Comparison of ENCODE assay signal across 8 mouse cellular contexts in the genomic region with DNA sequence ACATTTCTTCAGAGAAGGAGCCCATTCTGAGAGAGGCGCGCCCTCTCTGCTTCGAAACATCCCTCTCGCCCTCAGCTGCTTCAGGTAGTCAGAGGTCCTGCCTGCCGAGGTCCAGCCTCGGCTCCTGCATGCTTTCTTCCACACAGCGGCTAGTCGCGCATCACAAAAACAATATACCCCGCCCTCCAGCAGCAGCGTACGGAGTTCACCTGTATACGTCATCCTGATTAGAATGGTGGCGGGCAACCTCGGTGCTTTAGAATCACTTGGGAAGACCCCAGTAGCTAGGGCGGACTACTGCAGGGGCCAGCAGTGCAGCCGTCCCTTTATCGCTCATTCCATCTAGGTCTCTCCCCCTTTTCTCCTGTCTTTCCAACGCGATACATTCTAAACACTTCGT. TPM values are rescaled to one million over a fixed set of nuclear protein-coding genes. Genes with fewer than 3 reads are reported as not detected.
DNase-seq lines count a peak whose midpoint lies in the region; ATAC-seq and TF ChIP-seq lines count a peak whose summit lies in the region.

No protein-coding gene starts in this region.

- H3K36me3 ChIP-seq in lung, embryonic 15.5 days = no peaks in the 10 kb centered on the region
- H3K36me3 ChIP-seq in hindbrain, embryonic 15.5 days = no peaks in the 10 kb centered on the region
- H3K36me3 ChIP-seq in midbrain, embryonic 10.5 days = no peaks in the 10 kb centered on the region
- H3K36me3 ChIP-seq in stomach, postnatal 0 days (ENCODE audit: control insufficient read depth, insufficient read depth, low read length) = no peaks in the 10 kb centered on the region

- H3K4me1 ChIP-seq in lung, embryonic 15.5 days = peaks cover 14% of the 10 kb centered on the region
- peaks cover 34% of the 10 kb centered on the region for H3K4me1 ChIP-seq in hindbrain, embryonic 15.5 days (replicated peaks)
- peaks cover 41% of the 10 kb centered on the region for H3K4me1 ChIP-seq in midbrain, embryonic 10.5 days
- no peaks in the 10 kb centered on the region; the same call in 1 of the 2 replicates for H3K4me1 ChIP-seq in stomach, postnatal 0 days (replicated peaks; ENCODE audit: control insufficient read depth, insufficient read depth)

- peaks cover 37% of the 10 kb centered on the region for H3K27me3 ChIP-seq in lung, embryonic 15.5 days
- H3K27me3 ChIP-seq in hindbrain, embryonic 15.5 days = no peaks in the 10 kb centered on the region
- H3K27me3 ChIP-seq in midbrain, embryonic 10.5 days (ENCODE audit: low read depth, poor library complexity, severe bottlenecking) = peaks cover 52% of the 10 kb centered on the region
- peaks cover 4% of the 10 kb centered on the region; the same call in 1 of the 2 replicates for H3K27me3 ChIP-seq in stomach, postnatal 0 days (ENCODE audit: control insufficient read depth, insufficient read depth, low read length)

- 8% methylated on average over 21 of the region's 21 CpGs for WGBS in lung, embryonic 15.5 days
- 8% methylated on average over 20 of the region's 21 CpGs for WGBS in hindbrain, embryonic 15.5 days
- 5% methylated on average over 21 of the region's 21 CpGs for WGBS in midbrain, embryonic 10.5 days
- 15% methylated on average over 21 of the region's 21 CpGs for WGBS in stomach, postnatal 0 days

- peak overlapping the region; percentile 32 for H3K4me3 ChIP-seq in lung, embryonic 15.5 days
- H3K4me3 ChIP-seq in hindbrain, embryonic 15.5 days = peak overlapping the region; percentile 55
- H3K4me3 ChIP-seq in midbrain, embryonic 10.5 days = peak overlapping the region; percentile 53
- H3K4me3 ChIP-seq in stomach, postnatal 0 days (ENCODE audit: low read depth, low read length) = peak overlapping the region; percentile 35

- no peak for TF ChIP-seq EP300 in stomach, postnatal 0 days (optimal IDR thresholded peaks at IDR 0.05)

- H3K9me3 ChIP-seq in lung, embryonic 15.5 days = no peaks in the 10 kb centered on the region
- H3K9me3 ChIP-seq in hindbrain, embryonic 15.5 days = no peaks in the 10 kb centered on the region
- no peaks in the 10 kb centered on the region for H3K9me3 ChIP-seq in midbrain, embryonic 10.5 days (replicated peaks)
- H3K9me3 ChIP-seq in stomach, postnatal 0 days (ENCODE audit: control insufficient read depth, low read length) = no peaks in the 10 kb centered on the region

- DNase-seq in lung, postnatal 36 days = no peak
- peak; percentile 60 to 65 for DNase-seq in cerebellum, postnatal 25 days
- no peak for DNase-seq in midbrain, embryonic 10.5 days (ENCODE audit: low spot score)
- DNase-seq in stomach, postnatal 0 days (ENCODE audit: low spot score) = no peak
- DNase-seq in MN1 (ENCODE audit: low spot score) = no peak
- no peak for DNase-seq in thymus, postnatal 25 days

- peak overlapping the region; percentile 67 for H3K4me2 ChIP-seq in lung, embryonic 15.5 days
- peak overlapping the region; percentile 67 for H3K4me2 ChIP-seq in hindbrain, embryonic 15.5 days
- peak overlapping the region; percentile 58 for H3K4me2 ChIP-seq in stomach, postnatal 0 days (replicated peaks; ENCODE audit: low read depth)

- ATAC-seq in lung, embryonic 15.5 days (ENCODE audit: borderline replicate concordance, extremely low read depth, low FRiP score, low TSS enrichment) = peak; percentile 21
- ATAC-seq in hindbrain, embryonic 15.5 days (ENCODE audit: low FRiP score, low read depth) = peak; percentile 79
- peak; percentile 48 for ATAC-seq in stomach, postnatal 0 days (ENCODE audit: low FRiP score, low TSS enrichment)

- H3K27ac ChIP-seq in lung, embryonic 15.5 days = no peak overlapping the region
- H3K27ac ChIP-seq in hindbrain, embryonic 15.5 days (replicated peaks) = peak overlapping the region; percentile 96
- H3K27ac ChIP-seq in midbrain, embryonic 10.5 days (replicated peaks) = peak overlapping the region; percentile 82
- H3K27ac ChIP-seq in stomach, postnatal 0 days (replicated peaks) = no peak overlapping the region

- TF ChIP-seq CTCF in stomach, postnatal 0 days (IDR thresholded peaks at IDR 0.05; ENCODE audit: low read depth) = no peak

- H3K9ac ChIP-seq in lung, embryonic 15.5 days = no peak overlapping the region
- H3K9ac ChIP-seq in hindbrain, embryonic 15.5 days = peak overlapping the region; percentile 72
- H3K9ac ChIP-seq in stomach, postnatal 0 days (ENCODE audit: low read length) = peak overlapping the region; percentile 47; the same call in 1 of the 2 replicates

RNA-seq across cellular contexts. Expression of gene Mical3, which starts 1.3 kb away (rescaled TPM):
- polyA plus RNA-seq in lung, embryonic 15.5 days (2015; fragmentation: Nextera tagmentation; extraction: Ambion mirVana) = 17.6 and 20.0 TPM in 2 replicates
- 34.4 and 37.2 TPM in 2 replicates for polyA plus RNA-seq in hindbrain, embryonic 15.5 days (2015; fragmentation: Nextera tagmentation; extraction: Ambion mirVana)
- polyA plus RNA-seq in midbrain, embryonic 10.5 days (2016; fragmentation: Nextera tagmentation; extraction: Ambion mirVana) = 9.0 and 10.2 TPM in 2 replicates
- polyA plus RNA-seq in stomach, postnatal 0 days (2015; fragmentation: Nextera tagmentation; extraction: Ambion mirVana) = 4.1 and 4.5 TPM in 2 replicates

RNA-seq across cellular contexts. Expression of gene Pex26, which starts 54.0 kb away (rescaled TPM):
- 10.9 and 13.5 TPM in 2 replicates for polyA plus RNA-seq in lung, embryonic 15.5 days (2015; fragmentation: Nextera tagmentation; extraction: Ambion mirVana)
- 15.1 and 16.0 TPM in 2 replicates for polyA plus RNA-seq in hindbrain, embryonic 15.5 days (2015; fragmentation: Nextera tagmentation; extraction: Ambion mirVana)
- 8.5 and 8.8 TPM in 2 replicates for polyA plus RNA-seq in midbrain, embryonic 10.5 days (2016; fragmentation: Nextera tagmentation; extraction: Ambion mirVana)
- polyA plus RNA-seq in stomach, postnatal 0 days (2015; fragmentation: Nextera tagmentation; extraction: Ambion mirVana) = 6.2 and 6.5 TPM in 2 replicates

Comparison
In these comparisons a context has a peak if more than half of its experiments do, and no peak if none do; other contexts are left out.
1. ATAC-seq: peak in every context shown above with its lines; median percentile 79 in hindbrain, embryonic 15.5 days; 48 in stomach, postnatal 0 days; 21 in lung, embryonic 15.5 days.
2. H3K27ac ChIP-seq: peak in hindbrain, embryonic 15.5 days (single experiment) and midbrain, embryonic 10.5 days (single experiment); none in lung, embryonic 15.5 days (single experiment) and stomach, postnatal 0 days (single experiment).
3. DNase-seq: peak in cerebellum, postnatal 25 days (2 of 2); none in lung, postnatal 36 days (single experiment), midbrain, embryonic 10.5 days (single experiment), stomach, postnatal 0 days (single experiment), MN1 (single experiment) and thymus, postnatal 25 days (single experiment).
4. Peak in every context shown above with its lines, with median percentiles within 50 percentile points of each other: H3K4me2 ChIP-seq and H3K4me3 ChIP-seq.